Mouse (Mus musculus) cerebellum, adult 9-10 months (tissue): ENCODE results near the gene Snrpg.
"Not testable (repeated sequence)": the region's sequence is repeated elsewhere in the genome, so short reads cannot be mapped to it uniquely, and the experiment has no call there.

Source experiments
- DNase-seq: peaks from one replicate; pipeline ENCODE4 v3.0.0; 2022

Gene Snrpg

DNA sequence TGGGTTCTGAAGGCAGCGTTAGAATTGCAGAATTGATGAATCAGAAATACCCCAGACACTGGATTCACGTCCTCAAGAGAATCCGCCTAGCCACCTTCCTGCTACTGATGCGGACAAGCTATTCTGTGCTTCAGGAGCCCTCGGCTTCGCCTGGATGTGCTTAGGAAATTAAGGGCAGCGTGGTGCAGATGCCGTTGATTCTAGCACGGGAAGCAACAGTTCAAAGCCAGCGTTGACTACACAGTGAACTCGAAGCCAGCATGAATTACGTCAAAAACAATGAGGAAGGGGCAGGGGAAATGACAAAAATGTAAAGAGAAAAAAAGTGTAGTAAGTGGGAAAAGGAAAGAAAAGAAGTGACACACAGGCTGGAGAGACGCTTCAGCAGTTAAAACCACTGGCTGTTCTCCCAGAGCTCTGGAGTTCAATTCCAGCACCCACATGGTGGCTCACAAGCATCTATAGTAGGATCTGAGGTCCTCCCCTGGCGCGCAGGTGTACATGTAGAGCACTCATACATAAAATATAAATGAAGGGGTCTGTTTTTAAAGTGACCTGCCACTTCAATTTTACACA lies at the start of gene Snrpg:
Gene Snrpg, plus strand, starts transcription at position 541 of the 576 bp plus-strand sequence.
- DNase-seq: no peak

DNA sequence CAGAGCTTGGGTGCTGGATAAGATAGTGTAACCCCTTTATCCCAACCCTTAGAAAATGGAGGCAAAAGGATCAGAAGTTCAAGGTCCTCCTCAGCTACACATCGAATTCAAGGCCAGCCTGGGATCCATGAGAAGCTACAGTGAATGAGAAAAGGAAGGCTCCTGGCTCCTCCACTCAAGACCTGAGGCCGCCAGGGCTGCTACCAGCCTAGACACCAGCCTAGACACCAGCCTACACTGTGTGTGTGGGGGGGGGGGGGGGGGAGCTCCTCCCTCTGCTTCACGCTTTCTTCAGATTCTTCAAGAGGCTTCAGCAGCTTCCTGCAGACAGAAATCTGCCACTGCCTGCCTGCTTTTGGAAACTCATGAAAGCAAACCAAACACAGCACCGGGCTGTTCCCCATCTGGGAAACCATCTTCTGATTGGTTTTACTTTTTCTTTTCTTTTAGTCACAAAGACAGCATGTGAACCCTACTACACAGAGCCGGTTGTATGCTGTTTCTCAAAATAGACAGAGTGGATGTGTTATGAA lies 49.0 kb upstream of the Snrpg start:
- DNase-seq: no peak

DNA sequence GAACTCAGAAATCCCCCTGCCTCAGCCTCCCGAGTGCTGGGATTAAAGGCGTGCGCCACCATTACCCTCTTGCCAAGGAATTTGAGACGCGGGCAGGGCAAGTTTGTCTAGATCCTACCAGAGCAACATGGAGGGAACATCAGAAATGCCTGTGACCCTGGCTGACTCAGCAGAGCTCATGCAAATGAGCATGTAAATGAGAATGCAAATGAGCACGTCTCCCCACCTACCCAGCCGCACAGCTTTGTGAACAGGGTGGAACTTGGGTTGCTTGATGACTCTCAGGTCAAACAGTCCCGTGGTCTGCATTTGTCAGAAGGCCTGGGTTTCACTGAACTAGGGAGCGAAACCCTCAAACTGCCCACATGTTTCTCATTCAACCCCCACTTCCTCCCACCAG lies 48.1 kb upstream of the Snrpg start:
- no peak for DNase-seq

- no peak for DNase-seq
Observed at GRCm38 (mm10) chr6:86324400-86324799, 46.7 kb upstream of the Snrpg start.

- peak; percentile 24 for DNase-seq
Observed at GRCm38 (mm10) chr6:86325646-86326045, 45.5 kb upstream of the Snrpg start.

GRCm38 (mm10) chr6:86326866-86327265 lies 44.2 kb upstream of the Snrpg start:
- no peak for DNase-seq

GRCm38 (mm10) chr6:86328369-86328768 lies 42.7 kb upstream of the Snrpg start:
- no peak for DNase-seq

DNA sequence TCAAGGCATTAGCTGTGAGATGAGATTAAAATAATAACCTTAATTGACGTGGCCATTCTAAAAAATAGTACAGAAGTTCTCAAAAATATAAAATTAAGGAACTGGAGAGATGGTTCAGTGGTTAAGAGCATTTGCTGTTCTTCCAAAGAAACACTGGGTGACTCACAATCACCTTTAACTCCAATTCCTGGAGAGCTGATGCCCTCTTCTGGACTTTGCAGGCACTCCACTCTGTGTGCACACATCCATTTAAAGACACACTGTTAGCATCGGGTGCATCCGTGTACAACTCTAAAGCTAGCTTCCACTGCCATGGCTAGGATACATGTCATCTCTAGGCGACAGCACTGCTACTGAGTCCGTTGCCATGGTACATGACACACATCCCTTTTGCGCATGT lies 41.2 kb upstream of the Snrpg start:
- no peak for DNase-seq

- DNase-seq: no peak
Observed at GRCm38 (mm10) chr6:86335121-86335849, 35.8 kb upstream of the Snrpg start.

GRCm38 (mm10) chr6:86335860-86336259 lies 35.2 kb upstream of the Snrpg start:
- DNase-seq: no peak

DNA sequence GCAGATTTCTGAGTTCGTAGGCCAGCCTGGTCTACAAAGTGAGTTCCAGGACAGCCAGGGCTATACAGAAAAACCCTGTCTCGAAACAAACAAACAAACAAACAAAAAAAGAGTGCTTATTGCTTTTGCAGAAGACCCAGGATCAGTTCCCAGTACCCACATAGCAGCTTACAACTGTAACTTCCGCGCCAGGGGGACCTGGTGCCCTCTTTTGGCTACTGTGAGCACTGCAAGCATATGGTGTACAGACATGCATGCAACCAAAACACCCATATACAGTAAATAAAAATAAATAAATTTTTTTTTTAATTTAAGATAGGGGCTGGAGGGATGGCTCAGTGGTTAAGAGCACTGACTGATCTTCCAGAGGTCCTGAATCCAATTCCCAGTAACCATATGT lies 34.8 kb upstream of the Snrpg start:
- DNase-seq: not testable (repeated sequence)

DNA sequence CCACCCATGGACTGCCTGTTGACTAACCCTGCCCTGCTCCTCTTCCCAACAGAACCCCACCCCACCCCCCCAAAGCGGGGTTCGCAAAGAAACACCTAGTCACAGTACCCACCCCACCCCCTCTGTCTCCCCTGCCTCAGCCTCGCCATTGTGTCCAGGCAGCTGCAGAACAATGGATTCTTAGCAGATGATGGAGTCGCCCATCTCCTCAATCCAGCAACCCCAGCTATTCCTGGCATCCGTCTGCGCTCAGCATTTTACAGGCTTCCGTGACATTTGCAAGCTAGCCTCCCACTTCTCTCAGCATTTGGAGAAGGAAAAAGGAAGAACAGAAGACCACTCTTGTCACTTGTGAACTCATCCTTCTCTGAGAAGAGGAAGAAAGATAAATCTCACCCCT lies 27.4 kb upstream of the Snrpg start:
- DNase-seq: no peak

DNA sequence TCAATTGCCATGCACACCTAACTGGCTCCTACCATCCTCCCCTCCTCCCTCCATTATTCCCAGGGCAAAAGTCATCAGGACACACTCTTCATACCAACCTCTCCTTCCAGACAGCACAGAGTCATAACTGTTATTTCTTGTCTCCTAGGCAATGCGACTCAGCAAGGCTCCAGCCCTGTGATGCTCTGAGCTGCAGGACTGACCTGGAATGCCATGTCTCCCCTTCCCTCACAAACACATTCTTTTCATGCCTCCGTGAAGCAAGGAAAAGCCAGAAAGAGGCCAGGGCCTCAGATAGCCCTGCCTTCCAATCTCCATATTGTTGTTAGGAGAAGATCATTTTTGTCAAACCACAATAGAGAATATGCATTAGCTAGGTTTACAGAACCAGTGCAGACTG lies 25.0 kb upstream of the Snrpg start:
- DNase-seq: no peak

- peak; percentile 46 for DNase-seq
Observed at GRCm38 (mm10) chr6:86349257-86349656, 21.8 kb upstream of the Snrpg start.

DNA sequence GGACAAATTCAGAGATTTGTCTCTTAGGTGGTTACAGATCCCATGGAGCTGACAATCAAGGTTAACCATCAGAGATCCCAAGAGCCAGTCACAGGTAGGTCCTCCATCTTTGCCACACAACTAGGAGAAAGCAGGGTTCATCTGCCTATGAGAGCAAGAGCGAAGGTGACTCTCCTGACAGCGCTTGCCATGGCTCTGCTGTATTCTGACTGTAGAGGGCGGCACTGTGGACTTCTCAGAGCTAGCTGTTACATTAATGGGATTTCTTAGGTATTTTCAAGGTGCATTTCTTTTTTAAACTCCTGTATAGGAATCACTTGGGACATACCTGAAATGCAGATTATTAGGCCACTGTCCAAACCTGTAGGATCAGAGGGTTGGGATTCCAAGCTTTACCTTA lies 16.2 kb upstream of the Snrpg start:
- no peak for DNase-seq

DNA sequence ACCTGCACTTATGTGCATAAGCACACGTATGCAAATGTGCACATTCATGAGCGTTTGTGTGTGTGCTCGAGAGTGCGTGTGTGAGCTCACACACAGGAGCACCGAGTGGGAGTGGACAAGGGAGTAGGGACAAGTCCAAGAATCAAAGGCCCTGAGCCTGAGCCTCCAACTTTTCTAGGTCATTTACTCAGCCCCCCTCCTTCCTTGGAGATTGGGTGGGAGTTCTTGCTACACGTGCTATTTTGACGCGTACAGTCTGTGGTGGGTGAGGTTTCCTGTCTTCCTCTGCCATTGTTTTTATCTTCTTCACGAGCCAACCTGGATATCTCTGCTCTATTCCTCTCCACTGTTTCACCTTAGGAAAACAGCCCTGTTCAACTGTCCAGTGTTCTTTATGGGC lies 14.1 kb upstream of the Snrpg start:
- no peak for DNase-seq

DNA sequence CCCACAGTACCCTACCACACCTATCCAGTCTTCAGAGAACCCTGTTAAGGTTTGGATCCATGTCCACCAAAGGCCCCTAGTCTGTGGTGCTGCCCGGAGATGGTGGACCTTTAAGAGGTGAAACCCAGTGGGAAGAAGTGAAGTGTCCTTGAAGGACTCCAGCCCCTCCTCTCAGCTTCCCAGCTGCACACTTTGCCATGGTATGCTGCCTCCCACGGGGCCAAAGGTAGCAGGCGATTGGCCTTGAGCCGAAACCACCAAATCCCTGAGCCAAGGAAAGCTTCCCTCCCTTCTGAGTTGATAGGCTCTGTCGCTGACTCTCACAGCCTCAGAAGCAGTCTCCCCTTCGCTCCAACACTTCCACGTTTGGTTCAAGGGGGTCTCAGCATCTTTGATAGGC lies 10.4 kb upstream of the Snrpg start:
- no peak for DNase-seq

- DNase-seq: no peak
Observed at GRCm38 (mm10) chr6:86361373-86361772, 9.7 kb upstream of the Snrpg start.

GRCm38 (mm10) chr6:86364442-86365141 lies 6.5 kb upstream of the Snrpg start:
- DNase-seq: peak; percentile 88

DNA sequence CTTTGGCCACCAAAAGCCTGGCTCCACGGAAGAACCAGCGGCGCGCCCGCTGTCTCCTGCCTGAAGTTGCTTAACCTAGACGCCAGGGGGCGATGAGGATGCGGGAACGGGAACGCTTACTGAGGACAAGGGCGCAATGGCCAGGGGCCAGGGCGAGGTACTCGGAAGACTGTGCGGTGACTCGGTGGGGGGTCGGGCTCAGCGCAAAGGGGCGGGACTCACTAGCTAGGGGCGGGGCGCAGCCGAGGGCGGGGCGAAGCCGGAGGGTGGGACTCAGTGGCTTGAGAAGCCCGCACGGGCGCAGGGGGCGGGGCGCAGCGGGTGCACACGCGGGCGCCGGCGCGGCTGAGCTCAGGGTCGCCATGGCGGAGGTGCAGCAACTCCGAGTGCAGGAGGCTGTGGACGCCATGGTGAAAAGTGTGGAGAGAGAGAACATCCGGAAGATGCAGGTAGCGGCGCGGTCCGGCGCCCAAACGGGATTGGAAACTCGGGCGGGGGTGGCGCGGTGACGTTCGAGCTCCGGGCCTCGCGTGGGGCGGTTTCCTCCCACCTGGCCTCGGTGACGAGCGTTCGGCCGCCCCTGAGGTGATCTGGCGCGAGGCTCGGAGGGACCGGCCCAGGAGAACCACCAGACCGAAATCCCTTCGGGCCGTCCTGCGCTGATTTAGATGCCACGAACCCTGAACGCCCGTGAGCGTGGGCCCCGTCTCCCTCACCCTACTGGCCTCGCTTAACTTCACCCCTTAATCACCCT lies 5.6 kb upstream of the Snrpg start, which contains the start of gene Fam136a:
Gene Fam136a, plus strand, starts transcription at position 276 of the 754 bp plus-strand sequence.
- peak; percentile 93 for DNase-seq

- peak; percentile 75 for DNase-seq
Observed at GRCm38 (mm10) chr6:86366125-86366852, 4.8 kb upstream of the Snrpg start.

DNA sequence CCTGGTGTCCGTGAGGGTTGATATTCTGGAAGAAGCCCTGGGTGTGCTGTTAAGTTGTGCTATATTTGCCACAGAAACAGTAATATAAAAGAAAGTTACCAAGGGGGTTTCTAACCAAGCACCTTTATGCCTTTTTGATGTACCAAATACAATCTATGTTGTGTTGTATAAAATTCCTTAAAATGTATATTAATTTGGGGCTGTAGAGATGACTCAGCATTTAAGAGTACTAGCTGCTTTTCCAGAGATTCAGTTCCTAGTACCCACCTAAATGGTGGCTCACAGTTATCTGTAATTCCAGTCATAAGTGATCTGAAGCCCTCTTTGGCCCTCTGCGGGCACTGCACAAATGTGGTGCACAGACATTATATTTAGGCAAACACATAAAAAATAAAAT lies 4.3 kb upstream of the Snrpg start:
- no peak for DNase-seq
